Mouse (Mus musculus) ovary, postnatal 36 days (tissue): ENCODE results near the gene Sf1.

Source experiments
- DNase-seq: peaks from one replicate; pipeline ENCODE4 v3.0.0; 2022; ENCODE audit warnings: low spot score, mixed read lengths

Gene Sf1

DNA sequence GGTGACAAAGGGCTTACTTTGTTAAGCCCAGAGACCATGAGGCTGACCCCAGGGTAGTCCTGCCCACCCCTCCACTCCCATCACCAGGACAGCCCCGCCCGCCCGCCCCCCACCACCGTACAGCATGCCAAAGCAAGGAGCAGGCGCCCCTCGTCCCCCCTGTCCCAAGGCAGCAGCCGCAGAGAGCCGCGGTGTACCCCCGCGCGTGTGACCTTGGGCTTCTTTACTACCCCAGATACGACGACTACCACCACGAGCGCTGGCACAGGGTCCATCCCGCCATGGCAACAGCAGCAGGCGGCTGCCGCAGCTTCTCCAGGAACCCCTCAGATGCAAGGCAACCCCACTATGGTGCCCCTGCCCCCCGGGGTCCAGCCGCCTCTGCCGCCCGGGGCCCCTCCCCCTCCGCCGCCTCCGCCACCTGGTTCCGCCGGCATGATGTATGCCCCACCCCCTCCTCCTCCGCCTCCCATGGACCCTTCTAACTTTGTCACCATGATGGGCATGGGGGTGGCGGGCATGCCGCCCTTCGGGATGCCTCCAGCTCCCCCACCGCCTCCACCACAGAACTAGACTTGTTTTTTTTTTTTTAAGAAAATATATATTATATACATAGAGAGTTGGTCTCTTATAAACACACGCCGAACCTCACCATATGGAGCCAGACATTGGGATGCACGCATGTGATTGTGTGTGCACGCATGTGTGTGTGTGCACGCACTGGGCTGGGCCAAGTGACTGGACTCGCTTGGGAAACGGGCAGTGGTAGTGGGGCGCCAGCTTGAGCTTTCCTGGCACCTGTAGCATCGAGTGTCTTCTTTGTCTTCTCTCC, 12.1 kb downstream of the Sf1 start:
- no peak for DNase-seq

GRCm38 (mm10) chr19:6376255-6376564, 12.7 kb downstream of the Sf1 start:
- peak; percentile 62 for DNase-seq

GRCm38 (mm10) chr19:6376643-6377042, 13.2 kb downstream of the Sf1 start:
- DNase-seq, result no peak

DNA sequence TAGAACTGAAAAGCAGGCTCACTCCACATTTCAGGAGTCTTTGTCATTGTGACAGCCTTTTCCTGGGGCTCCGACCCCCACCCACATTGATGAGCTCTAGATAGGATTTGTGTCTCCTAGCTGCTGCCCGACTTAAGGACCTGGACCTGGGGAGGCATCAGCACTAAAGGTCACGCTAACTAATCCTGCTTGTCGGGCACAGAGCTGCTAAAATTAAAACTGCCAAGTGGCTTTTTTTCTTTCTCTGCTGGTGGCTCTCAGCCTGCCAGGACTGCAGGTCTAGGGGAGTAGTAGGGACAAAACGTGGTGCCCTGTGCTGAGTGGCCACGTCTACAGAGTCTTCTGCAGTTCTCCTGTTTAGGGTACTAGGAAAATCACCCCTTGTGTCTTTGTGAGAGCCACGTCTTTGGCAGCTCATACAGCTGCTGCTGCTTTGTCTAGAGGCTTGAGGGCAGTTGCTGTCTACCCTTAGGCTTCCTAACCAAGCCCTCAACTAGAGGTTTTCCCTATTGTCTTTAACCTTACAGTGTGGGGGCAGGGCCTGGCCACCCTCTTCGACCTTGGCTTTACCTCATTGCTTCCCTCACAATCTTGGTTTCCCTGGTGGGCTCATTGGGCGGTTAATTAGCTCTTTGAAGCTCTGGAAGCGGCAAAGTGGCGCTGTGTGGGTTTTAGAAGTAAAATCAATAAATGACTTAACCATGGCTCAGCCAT, 14.0 kb downstream of the Sf1 start:
- no peak for DNase-seq

GRCm38 (mm10) chr19:6380411-6381166, 17.1 kb downstream of the Sf1 start:
- no peak for DNase-seq

GRCm38 (mm10) chr19:6381238-6381637, 17.7 kb downstream of the Sf1 start:
- DNase-seq, result no peak

DNA sequence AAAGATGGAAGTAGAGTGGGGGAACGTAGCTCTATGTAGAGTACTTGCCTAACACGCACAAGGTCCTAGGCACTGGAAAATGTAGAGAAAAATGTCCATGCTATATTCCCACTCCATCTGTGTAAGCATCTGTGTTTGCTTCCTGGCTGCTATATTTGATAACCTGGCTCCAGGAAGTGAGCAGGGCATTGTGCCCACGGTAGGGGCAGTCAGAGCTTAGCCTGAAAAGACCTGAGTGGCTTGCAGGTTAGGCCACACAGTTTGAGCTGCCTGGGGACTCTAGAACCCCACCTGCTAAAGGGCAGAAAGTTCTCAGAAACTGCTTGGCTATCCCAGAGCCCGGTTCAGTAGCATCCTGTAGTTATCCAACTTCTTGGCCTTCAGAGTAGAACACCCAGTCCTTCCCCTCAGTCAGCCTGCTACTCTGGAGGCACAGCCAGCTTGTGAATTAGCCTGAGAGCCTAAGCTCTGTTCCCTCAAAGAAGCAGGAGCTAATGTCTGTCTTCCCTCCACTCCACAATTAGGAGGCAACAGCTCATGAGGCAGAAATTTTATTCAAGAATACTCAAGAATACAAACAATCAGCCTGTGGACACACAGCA, 18.9 kb downstream of the Sf1 start:
- no peak for DNase-seq

DNA sequence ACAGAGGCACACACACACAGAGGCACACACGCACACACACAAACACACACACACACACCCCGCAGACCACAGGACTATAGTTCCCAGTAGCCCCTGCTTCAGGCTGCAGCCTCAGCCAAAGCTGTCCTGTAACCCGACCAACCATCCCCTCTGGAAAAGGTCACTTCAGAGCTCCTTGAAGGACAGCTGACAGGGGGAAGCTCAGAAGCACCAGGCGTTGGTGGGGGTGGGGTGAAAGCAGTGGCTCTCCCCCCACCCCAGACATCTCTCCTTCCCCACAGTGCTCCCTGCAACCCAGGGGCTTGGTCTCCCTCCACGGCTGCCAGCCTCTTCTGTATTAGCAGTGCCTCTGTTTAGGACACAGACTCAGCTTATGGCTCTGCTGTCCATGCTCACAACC, 20.0 kb downstream of the Sf1 start:
- DNase-seq, result no peak

GRCm38 (mm10) chr19:6384128-6384527, 20.6 kb downstream of the Sf1 start, which contains the start of gene Pygm:
Pygm (plus strand) TSS chr19:6384399.
- peak; percentile 70 for DNase-seq

DNA sequence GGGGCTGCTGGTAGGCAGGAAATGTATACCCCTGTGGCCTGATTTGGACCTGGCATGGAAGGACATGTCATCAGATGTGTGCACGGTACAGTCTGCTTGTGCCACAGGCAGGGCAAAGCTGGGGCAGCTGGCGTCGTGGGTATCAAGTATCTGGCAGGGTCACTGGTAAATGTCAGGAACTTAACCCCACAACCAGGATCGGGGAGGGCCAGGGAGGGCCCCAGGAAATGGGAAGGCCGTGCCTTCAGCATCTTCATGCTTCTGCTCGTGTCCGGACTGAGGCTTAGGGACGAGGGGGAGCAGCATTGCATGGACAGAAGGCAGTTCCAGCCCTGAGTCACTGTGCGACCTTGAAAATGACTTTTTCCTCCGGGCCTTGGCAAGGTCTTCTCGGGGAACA, 21.5 kb downstream of the Sf1 start:
- no peak for DNase-seq

- no peak for DNase-seq
Observed at GRCm38 (mm10) chr19:6385419-6385818, 21.9 kb downstream of the Sf1 start.

DNA sequence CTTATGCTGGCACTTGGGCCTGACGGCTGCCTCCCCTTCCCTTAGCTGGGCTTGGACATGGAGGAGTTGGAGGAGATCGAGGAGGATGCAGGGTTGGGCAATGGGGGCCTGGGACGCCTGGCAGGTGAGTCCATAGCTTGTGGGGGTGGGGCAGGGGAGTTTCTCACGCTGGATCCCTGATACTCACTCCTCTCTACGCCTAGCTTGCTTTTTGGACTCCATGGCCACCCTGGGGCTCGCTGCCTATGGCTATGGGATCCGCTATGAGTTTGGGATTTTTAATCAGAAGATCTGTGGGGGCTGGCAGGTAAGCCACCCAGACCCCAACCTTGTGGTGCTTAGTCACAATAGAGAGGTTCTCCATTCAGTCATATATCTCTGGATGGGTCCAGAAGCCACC, 22.3 kb downstream of the Sf1 start:
- DNase-seq, result no peak

DNA sequence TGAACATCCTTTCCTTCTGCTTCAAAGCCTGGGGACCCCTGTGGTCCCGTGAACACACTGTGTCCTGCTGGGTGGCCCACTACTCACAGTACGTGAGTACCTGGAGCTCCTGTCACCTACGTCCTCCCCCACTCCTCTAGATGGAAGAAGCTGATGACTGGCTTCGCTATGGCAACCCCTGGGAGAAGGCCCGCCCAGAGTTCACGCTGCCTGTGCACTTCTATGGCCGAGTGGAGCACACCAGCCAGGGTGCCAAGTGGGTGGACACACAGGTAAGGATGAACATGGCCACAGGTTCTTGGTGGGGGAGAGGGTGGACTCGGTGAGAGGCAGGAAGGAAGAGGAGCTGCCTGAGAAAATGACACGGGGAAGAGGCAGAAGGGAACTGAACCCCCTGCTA, 22.7 kb downstream of the Sf1 start:
- no peak for DNase-seq

DNA sequence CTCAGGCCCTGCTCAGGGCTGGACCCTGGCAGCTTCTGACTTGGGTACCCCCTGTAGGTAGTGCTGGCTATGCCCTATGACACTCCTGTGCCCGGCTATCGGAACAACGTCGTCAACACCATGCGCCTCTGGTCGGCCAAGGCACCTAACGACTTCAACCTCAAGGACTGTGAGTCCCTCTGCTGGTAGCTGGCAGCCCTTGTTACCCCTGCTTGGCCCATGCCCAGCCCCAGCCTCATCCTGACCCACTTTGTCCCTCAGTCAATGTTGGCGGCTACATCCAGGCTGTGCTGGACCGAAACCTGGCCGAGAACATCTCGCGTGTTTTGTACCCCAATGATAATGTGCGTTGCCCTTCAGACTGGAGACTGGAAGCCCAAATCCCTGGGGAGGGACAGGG, 24.5 kb downstream of the Sf1 start:
- no peak for DNase-seq

- no peak for DNase-seq
Observed at GRCm38 (mm10) chr19:6389803-6390202, 26.3 kb downstream of the Sf1 start.

- no peak for DNase-seq
Observed at GRCm38 (mm10) chr19:6390251-6390650, 26.8 kb downstream of the Sf1 start.

- DNase-seq, result no peak
Observed at GRCm38 (mm10) chr19:6392743-6393393, 29.4 kb downstream of the Sf1 start.

GRCm38 (mm10) chr19:6393637-6394036, 30.1 kb downstream of the Sf1 start:
- no peak for DNase-seq

DNA sequence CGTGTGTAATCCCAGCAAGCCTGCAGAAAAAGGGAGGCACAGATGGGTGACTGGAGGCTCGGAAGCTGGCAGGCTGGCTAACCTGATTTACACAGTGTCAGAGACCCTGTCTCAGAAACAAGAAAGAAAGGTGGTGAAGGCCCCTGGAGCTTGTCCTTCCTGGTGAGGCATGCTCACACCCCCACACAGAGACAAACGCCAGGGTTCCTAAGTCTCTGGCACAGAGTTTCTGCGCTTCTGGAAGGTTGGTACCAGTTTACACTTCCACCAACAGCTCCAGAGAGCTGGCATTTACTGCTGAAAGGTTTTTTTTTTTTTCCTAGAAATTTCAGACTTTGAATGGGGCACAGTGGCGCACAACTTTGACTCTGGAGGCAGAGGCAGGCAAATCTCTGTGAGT, 32.7 kb downstream of the Sf1 start:
- DNase-seq, result no peak

DNA sequence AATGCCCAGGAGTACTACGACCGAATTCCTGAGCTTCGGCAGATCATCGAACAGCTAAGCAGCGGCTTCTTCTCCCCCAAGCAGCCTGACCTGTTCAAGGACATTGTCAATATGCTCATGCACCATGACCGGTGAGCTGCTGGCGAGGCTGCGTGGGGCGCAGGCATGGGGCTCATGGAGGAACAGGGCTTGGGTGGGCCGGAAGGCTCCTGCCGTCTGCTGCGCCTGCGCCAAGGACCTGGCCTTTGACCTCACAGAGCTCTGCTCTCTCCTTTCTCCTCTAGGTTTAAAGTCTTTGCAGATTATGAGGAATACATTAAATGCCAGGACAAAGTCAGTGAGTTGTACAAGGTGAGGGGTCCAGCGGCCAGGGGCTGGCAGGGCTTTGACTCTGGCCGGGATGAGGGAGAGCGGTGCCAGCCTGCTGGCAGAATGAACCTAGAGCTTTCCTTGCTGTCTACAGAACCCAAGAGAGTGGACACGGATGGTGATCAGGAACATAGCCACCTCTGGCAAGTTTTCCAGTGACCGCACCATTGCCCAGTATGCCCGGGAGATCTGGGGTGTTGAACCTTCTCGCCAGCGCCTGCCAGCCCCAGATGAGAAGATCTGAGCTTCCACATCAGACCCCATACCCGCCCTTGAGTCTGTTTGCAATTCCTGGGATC, 34.2 kb downstream of the Sf1 start:
- no peak for DNase-seq
